Mouse (Mus musculus) midbrain, embryonic 11.5 days (tissue): ENCODE measurements around the gene Robo1. TPM values are rescaled to one million over a fixed set of nuclear protein-coding genes. Genes with fewer than 3 reads are reported as not detected.

Source experiments
- ATAC-seq: fragments of 200-750 bp; cut with Nextera tagmentation; 2 replicates; pipeline ENCODE4 v1.8.0; 2017; ENCODE audit warnings: moderate TSS enrichment, moderate library complexity; ENCODE audit not compliant: low FRiP score
- DNase-seq: peaks from one replicate; pipeline ENCODE4 v3.0.0; 2015; ENCODE audit warnings: low spot score; ENCODE audit errors: missing footprints
- H3K27ac ChIP-seq: fragments of 300-500 bp; sonication (generic); 2 replicates; pipeline ENCODE4 v1.5.1; 2014; ENCODE audit warnings: low read depth, low read length
- H3K27me3 ChIP-seq: fragments of 300-500 bp; sonication (generic); 2 replicates; pipeline ENCODE4 v1.6.1; 2014; ENCODE audit warnings: mild to moderate bottlenecking, low read length, moderate library complexity, mixed read lengths; ENCODE audit not compliant: control insufficient read depth, insufficient read depth
- H3K36me3 ChIP-seq: fragments of 300-500 bp; sonication (generic); 2 replicates; pipeline ENCODE4 v1.6.1; 2014; ENCODE audit warnings: mild to moderate bottlenecking, low read length, moderate library complexity, mixed read lengths; ENCODE audit not compliant: control insufficient read depth, insufficient read depth
- H3K4me1 ChIP-seq: fragments of 300-500 bp; sonication (generic); 2 replicates; pipeline ENCODE4 v1.6.1; 2014; ENCODE audit warnings: low read length; ENCODE audit not compliant: control insufficient read depth, insufficient read depth
- H3K4me2 ChIP-seq: fragments of 300-500 bp; sonication (generic); 2 replicates; pipeline ENCODE4 v1.6.1; 2014; ENCODE audit warnings: mild to moderate bottlenecking, moderate library complexity
- H3K4me3 ChIP-seq: fragments of 300-500 bp; sonication (generic); 2 replicates; pipeline ENCODE4 v1.5.1; 2014; ENCODE audit warnings: low read depth, low read length
- H3K9ac ChIP-seq: fragments of 300-500 bp; sonication (generic); 2 replicates; pipeline ENCODE4 v1.6.1; 2014; ENCODE audit warnings: low read length
- H3K9me3 ChIP-seq: fragments of 300-500 bp; sonication (generic); 2 replicates; pipeline ENCODE4 v1.6.1; 2016; ENCODE audit warnings: low read length; ENCODE audit not compliant: control insufficient read depth
- WGBS: fragments of 180-500 bp; shearing (Covaris S2); extraction: QIAGEN DNeasy Blood & Tissue Kit; methylation state at CpG from one replicate; pipeline ENCODE4 v1.1.7; 2014; 5-methylcytosine and 5-hydroxymethylcytosine counted together
- polyA plus RNA-seq: library from polyadenylated mRNA; unstranded; fragments of >200 nt; fragmentation: Nextera tagmentation; extraction: Ambion mirVana; gene quantifications from 2 replicates; pipeline ENCODE4 v1.2.1, GENCODE M21; 2014

Robo1 gene
- polyA plus RNA-seq, 1 experiment from 2014 or later, result 44.4 TPM

GRCm38 (mm10) chr16:73030999-73031398 lies 722.9 kb downstream of the Robo1 start:
- Histone ChIP-seq H3K9ac (no peak overlapping the region), H3K27me3 (no peaks in the 10 kb centered on the region), H3K27ac (no peak overlapping the region), H3K4me3 (no peak overlapping the region), H3K9me3 (no peaks in the 10 kb centered on the region), H3K4me2 (no peak overlapping the region), H3K4me1 (no peaks in the 10 kb centered on the region), H3K36me3 (no peaks in the 10 kb centered on the region)
- no peak for ATAC-seq
- WGBS, result 73% methylated on average over 4 of the region's 4 CpGs
- DNase-seq, result no peak

- no peak overlapping the region for H3K4me3 ChIP-seq
- H3K4me2 ChIP-seq, result no peak overlapping the region
- H3K27me3 ChIP-seq, result no peaks in the 10 kb centered on the region
- no peak overlapping the region for H3K27ac ChIP-seq
- no peak overlapping the region for H3K9ac ChIP-seq
- H3K9me3 ChIP-seq, result no peaks in the 10 kb centered on the region
- no peaks in the 10 kb centered on the region for H3K36me3 ChIP-seq
- WGBS, result 87% methylated on average over 20 of the region's 20 CpGs
- no peak for ATAC-seq
- H3K4me1 ChIP-seq, result no peaks in the 10 kb centered on the region
- no peak for DNase-seq
Measured at GRCm38 (mm10) chr16:73035210-73035985, 727.3 kb downstream of the Robo1 start.

- no peaks in the 10 kb centered on the region for H3K9me3 ChIP-seq
- ATAC-seq (peak; percentile 72), DNase-seq (no peak)
- no peak overlapping the region for H3K9ac ChIP-seq
- no peaks in the 10 kb centered on the region for H3K36me3 ChIP-seq
- H3K4me1 ChIP-seq, result no peaks in the 10 kb centered on the region
- no peak overlapping the region for H3K4me3 ChIP-seq
- no peak overlapping the region for H3K4me2 ChIP-seq
- 50% methylated on average over 7 of the region's 7 CpGs for WGBS
- H3K27me3 ChIP-seq, result no peaks in the 10 kb centered on the region
- no peak overlapping the region for H3K27ac ChIP-seq
Measured at GRCm38 (mm10) chr16:73038552-73038951, 730.4 kb downstream of the Robo1 start.

GRCm38 (mm10) chr16:73062461-73062860 lies 754.4 kb downstream of the Robo1 start:
- Histone ChIP-seq H3K9ac (no peak overlapping the region), H3K9me3 (no peaks in the 10 kb centered on the region), H3K4me3 (no peak overlapping the region), H3K4me2 (no peak overlapping the region), H3K27ac (no peak overlapping the region), H3K4me1 (no peaks in the 10 kb centered on the region), H3K27me3 (no peaks in the 10 kb centered on the region), H3K36me3 (no peaks in the 10 kb centered on the region)
- WGBS, result 92% methylated on average over 3 of the region's 3 CpGs
- DNase-seq, result no peak
- ATAC-seq, result no peak

- Histone ChIP-seq H3K9me3 (no peaks in the 10 kb centered on the region), H3K36me3 (no peaks in the 10 kb centered on the region), H3K4me2 (no peak overlapping the region), H3K27me3 (no peaks in the 10 kb centered on the region), H3K4me3 (no peak overlapping the region), H3K4me1 (no peaks in the 10 kb centered on the region), H3K27ac (no peak overlapping the region), H3K9ac (no peak overlapping the region)
- ATAC-seq (no peak), DNase-seq (no peak)
- 90% methylated on average over 7 of the region's 7 CpGs for WGBS
Measured at GRCm38 (mm10) chr16:73067782-73068181, 759.7 kb downstream of the Robo1 start.

GRCm38 (mm10) chr16:73072047-73072446 lies 763.9 kb downstream of the Robo1 start:
- Histone ChIP-seq H3K9ac (no peak overlapping the region), H3K36me3 (no peaks in the 10 kb centered on the region), H3K4me2 (no peak overlapping the region), H3K27me3 (no peaks in the 10 kb centered on the region), H3K4me1 (no peaks in the 10 kb centered on the region), H3K9me3 (no peaks in the 10 kb centered on the region), H3K4me3 (no peak overlapping the region), H3K27ac (no peak overlapping the region)
- 96% methylated on average over 3 of the region's 3 CpGs for WGBS
- ATAC-seq, result no peak
- no peak for DNase-seq

GRCm38 (mm10) chr16:73072883-73073282 lies 764.8 kb downstream of the Robo1 start:
- no peaks in the 10 kb centered on the region for H3K27me3 ChIP-seq
- no peaks in the 10 kb centered on the region for H3K9me3 ChIP-seq
- DNase-seq, result no peak
- H3K9ac ChIP-seq, result no peak overlapping the region
- H3K4me1 ChIP-seq, result no peaks in the 10 kb centered on the region
- no peak overlapping the region for H3K4me3 ChIP-seq
- no peak for ATAC-seq
- no peak overlapping the region for H3K27ac ChIP-seq
- WGBS, result 95% methylated on average over 6 of the region's 6 CpGs
- H3K4me2 ChIP-seq, result no peak overlapping the region
- H3K36me3 ChIP-seq, result no peaks in the 10 kb centered on the region

GRCm38 (mm10) chr16:73082420-73082819 lies 774.3 kb downstream of the Robo1 start:
- Histone ChIP-seq H3K4me2 (no peak overlapping the region), H3K9me3 (no peaks in the 10 kb centered on the region), H3K4me3 (no peak overlapping the region), H3K36me3 (no peaks in the 10 kb centered on the region), H3K27me3 (no peaks in the 10 kb centered on the region), H3K27ac (no peak overlapping the region), H3K4me1 (no peaks in the 10 kb centered on the region), H3K9ac (no peak overlapping the region)
- DNase-seq (no peak), ATAC-seq (no peak)
- WGBS, result 72% methylated on average over 4 of the region's 4 CpGs

- no peak for DNase-seq
- Histone ChIP-seq H3K9ac (no peak overlapping the region), H3K9me3 (no peaks in the 10 kb centered on the region), H3K4me3 (no peak overlapping the region), H3K27ac (no peak overlapping the region), H3K36me3 (no peaks in the 10 kb centered on the region), H3K4me1 (no peaks in the 10 kb centered on the region), H3K4me2 (no peak overlapping the region), H3K27me3 (no peaks in the 10 kb centered on the region)
- WGBS, result 88% methylated on average over 2 of the region's 2 CpGs
- no peak for ATAC-seq
Measured at GRCm38 (mm10) chr16:73083077-73083476, 775.0 kb downstream of the Robo1 start.
